Comparison of ENCODE assay signal across 7 mouse cellular contexts in genomic region chr13:41000140-41000925, GRCm38 (mm10). TPM values are rescaled to one million over a fixed set of nuclear protein-coding genes. Genes with fewer than 3 reads are reported as not detected.
DNase-seq lines count a peak whose midpoint lies in the region; ATAC-seq lines count a peak whose summit lies in the region.

No protein-coding gene starts in this region.

- H3K9me3 ChIP-seq in forebrain, embryonic 10.5 days, result no peaks in the 10 kb centered on the region

- intact Hi-C loops in heart, postnatal 10 days (cut with DNase I), result loop anchor here (5.0 kb wide), 2 partner anchors 158 to 218 kb away; no protein-coding TSS in a partner anchor
- intact Hi-C loops in left cerebral cortex, postnatal 14 days (cut with DNase I), result loop anchor here (5.0 kb wide), 1 partner anchor 158 kb away; no protein-coding TSS in a partner anchor

- H3K27ac ChIP-seq in forebrain, embryonic 10.5 days, result peak overlapping the region; percentile 94

- ATAC-seq in megakaryocyte, adult 5-6 weeks (ENCODE audit: poor library complexity, severe bottlenecking), result peak; percentile 23; the same call in 1 of the 2 replicates

- peaks cover 24% of the 10 kb centered on the region for H3K36me3 ChIP-seq in forebrain, embryonic 10.5 days (replicated peaks)

- WGBS in forebrain, embryonic 10.5 days, result 2% methylated on average over 25 of the region's 25 CpGs

- DNase-seq in MN1 (ENCODE audit: low spot score), result peak; percentile 58
- peak; percentile 28 to 41 for DNase-seq in adrenal gland, postnatal 4 days (ENCODE audit: low spot score in 2 of 2)
- DNase-seq in forebrain, embryonic 10.5 days (ENCODE audit: extremely low spot score, low spot score), result peak; percentile 47
- peak; percentile 52 to 71 for DNase-seq in heart, postnatal 10 days
- peak; percentile 31 to 56 for DNase-seq in left cerebral cortex, postnatal 14 days (ENCODE audit: low spot score in 2 of 2)
- peak; percentile 34 to 48 for DNase-seq in spleen, postnatal 10 days (ENCODE audit: low spot score in 2 of 2)

- H3K4me3 ChIP-seq in forebrain, embryonic 10.5 days, result peak overlapping the region; percentile 98

- H3K4me1 ChIP-seq in forebrain, embryonic 10.5 days, result peaks cover 23% of the 10 kb centered on the region

- H3K27me3 ChIP-seq in forebrain, embryonic 10.5 days (ENCODE audit: poor library complexity, severe bottlenecking), result peaks cover 9% of the 10 kb centered on the region

RNA-seq across cellular contexts. Expression of gene Pak1ip1, which starts 0.5 kb away (rescaled TPM):
- total RNA-seq in adrenal gland, postnatal 4 days (2021), result 10 to 100 TPM; 63.4 to 66.3 TPM
- 87.6 and 87.9 TPM in 2 replicates for polyA plus RNA-seq in forebrain, embryonic 10.5 days (2016; fragmentation: Nextera tagmentation; extraction: Ambion mirVana)
- 10 to 100 TPM; 30.2 to 33.4 TPM for total RNA-seq in heart, postnatal 10 days (2021)
- total RNA-seq in left cerebral cortex, postnatal 14 days (2021), result 10 to 100 TPM; 35.8 to 36.9 TPM
- 50.2 and 50.7 TPM in 2 replicates for total RNA-seq in megakaryocyte, adult 5-6 weeks (2015)
- total RNA-seq in megakaryocyte, adult 5-6 weeks (2017), result 73.0 and 80.1 TPM in 2 replicates

RNA-seq across cellular contexts. Expression of gene Tmem14c, which starts 15.8 kb away (rescaled TPM):
- total RNA-seq in adrenal gland, postnatal 4 days (2021), result 100 to 1,000 TPM; 157 to 168 TPM
- polyA plus RNA-seq in forebrain, embryonic 10.5 days (2016; fragmentation: Nextera tagmentation; extraction: Ambion mirVana), result 223 and 224 TPM in 2 replicates
- total RNA-seq in heart, postnatal 10 days (2021), result 100 to 1,000 TPM; 193 to 203 TPM
- 10 to 100 TPM; 70.8 to 71.4 TPM for total RNA-seq in left cerebral cortex, postnatal 14 days (2021)
- total RNA-seq in megakaryocyte, adult 5-6 weeks (2015), result 208 and 221 TPM in 2 replicates
- total RNA-seq in megakaryocyte, adult 5-6 weeks (2017), result 112 and 125 TPM in 2 replicates

Comparison
In these comparisons a context has a peak if more than half of its experiments do, and no peak if none do; other contexts are left out.
1. Peak in every context shown above with its lines: DNase-seq, ATAC-seq, H3K4me3 ChIP-seq and H3K27ac ChIP-seq.